Mouse (Mus musculus): ENCODE data around the gene Myo3b.

Gene Myo3b

DNA sequence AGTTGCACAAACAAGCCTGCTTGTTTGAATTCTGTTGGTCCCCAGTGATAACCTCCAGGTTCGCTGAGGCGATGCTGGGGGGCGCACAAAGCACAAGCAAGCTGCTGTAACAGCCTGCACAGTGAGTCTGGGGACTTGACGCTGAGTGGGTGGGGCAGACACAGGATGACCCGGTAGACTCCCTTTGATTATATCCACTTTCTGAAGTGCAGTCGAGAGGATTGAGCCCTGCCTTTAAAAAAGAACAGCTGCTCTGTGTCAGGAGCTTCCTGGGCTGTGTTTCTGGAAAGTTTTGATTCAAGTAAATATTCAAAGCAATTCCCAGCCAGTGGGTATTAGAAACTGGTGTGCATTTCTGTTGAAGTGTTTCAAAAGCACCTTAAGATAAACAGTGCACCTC is 341.0 kb downstream of the Myo3b start:
- DNase-seq: no peak

DNA sequence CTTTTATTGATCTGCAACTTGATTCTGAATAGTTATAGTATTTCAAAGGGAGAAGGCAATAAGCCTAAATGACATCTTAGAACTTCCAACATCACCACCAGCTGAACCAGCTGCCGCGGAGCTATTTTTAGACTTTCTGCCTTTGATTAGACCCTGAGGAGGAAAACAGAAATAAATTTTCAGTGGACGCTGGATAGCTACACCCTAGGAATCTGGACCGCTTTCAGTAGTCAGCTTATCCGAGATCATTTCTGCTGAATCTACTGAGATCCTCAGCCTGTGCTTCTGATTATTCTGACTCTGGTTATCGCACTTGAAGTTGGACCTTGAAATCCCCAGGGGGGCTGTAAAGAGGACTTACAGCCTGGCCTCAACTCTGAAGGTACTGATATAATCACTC is 349.7 kb downstream of the Myo3b start:
- DNase-seq: no peak

DNA sequence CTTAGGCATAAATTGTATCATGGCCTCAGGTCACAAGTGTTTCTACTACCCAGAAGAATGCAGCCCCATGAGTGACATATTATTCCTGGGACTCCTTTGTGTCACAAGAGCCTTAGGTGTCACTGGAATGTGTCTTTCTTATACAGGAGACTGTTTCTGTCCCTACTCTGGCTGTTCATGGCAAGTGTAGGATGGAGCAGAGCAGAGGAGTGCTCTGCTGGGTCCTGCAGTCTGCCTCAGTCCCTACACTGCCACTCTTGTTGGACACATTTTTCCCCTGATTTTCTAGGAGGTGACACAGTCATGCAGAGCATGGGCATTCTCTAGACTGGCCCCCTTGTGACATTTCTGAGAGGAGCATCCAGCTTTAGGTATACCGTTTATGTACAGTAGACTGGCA is 350.2 kb downstream of the Myo3b start:
- DNase-seq: no peak

DNA sequence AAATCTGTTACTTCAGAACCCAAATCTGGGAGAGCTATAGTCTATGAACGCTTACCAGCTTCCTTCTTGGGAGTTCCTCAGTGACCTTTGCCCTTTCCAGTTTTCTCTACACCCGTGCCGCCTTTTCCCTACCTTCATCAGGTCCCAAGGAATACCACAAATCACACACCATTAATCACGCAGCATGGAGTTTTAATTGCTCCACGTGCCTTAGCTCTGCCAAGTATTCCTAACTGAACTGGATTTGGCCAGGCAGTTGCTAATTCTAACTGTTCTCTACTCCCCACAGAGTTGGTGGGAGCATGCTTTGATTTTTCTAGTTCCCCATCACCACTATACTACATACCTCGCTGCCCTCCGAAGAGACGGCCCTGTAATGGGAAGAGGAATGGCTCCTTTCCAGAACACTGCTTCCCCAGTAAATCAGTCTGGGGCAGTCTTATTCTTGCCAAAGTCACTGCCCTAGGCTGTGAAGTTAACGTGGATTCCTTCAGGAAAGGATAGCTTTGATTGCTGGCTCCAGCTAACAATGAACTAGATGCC is 358.9 kb downstream of the Myo3b start:
- DNase-seq: no peak

DNA sequence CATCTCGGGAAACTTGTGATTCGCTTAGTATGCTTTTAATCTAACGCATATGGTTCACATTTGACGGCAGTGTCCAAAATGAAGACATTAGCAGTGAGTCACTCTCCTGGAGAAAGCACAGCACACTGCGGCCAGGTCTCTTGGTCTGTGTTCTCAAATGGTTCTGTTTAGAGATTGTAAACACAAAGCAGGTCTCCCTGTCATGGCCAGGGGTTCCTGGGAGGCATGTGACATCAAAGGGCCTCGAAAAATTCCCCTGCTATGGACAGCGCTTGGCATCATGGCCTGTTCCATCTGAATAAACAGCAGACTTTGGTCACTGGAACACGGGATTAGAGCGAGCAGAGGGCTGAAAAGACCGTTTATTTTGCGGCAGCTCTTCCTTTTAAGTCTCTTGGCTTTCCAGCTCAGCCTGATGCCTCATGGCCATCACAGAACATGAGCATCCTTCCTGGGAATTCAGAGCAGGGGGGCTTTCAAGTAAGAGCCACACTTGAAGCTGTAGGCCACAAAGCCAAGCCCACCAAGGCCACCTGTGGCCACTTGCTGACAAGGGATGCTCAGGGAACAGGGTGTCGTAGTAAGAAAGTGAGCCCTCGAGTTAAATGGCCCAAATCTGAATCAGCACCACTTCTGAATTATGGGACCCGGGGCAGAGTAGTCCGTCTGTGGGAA is 360.7 kb downstream of the Myo3b start:
- no peak for DNase-seq

DNA sequence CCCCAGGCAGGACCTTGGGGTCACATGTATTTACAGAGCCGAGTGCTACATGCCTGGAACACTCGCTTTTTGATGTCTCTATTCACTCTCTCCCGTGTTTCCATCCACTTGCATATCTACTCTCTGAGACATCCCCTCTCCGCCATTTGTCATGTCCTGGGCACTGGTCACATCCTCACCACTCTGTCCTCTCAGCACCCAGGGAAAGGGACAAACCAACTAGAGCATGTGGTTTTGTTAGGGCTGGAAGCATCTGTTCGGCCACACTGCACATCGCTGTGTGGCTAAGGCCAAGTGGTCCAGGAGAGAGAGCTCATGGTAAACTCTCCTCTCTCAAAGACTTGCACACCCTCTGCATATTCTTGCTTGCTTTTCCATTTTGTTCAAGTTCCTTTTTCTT is 361.4 kb downstream of the Myo3b start:
- DNase-seq: no peak

- DNase-seq: no peak
These were observed 365.4 kb downstream of the Myo3b start for GRCm38 (mm10) chr2:70404301-70404700.

GRCm38 (mm10) chr2:70406846-70407245 is 367.9 kb downstream of the Myo3b start:
- DNase-seq: no peak

GRCm38 (mm10) chr2:70407729-70408128 is 368.8 kb downstream of the Myo3b start:
- no peak for DNase-seq

DNA sequence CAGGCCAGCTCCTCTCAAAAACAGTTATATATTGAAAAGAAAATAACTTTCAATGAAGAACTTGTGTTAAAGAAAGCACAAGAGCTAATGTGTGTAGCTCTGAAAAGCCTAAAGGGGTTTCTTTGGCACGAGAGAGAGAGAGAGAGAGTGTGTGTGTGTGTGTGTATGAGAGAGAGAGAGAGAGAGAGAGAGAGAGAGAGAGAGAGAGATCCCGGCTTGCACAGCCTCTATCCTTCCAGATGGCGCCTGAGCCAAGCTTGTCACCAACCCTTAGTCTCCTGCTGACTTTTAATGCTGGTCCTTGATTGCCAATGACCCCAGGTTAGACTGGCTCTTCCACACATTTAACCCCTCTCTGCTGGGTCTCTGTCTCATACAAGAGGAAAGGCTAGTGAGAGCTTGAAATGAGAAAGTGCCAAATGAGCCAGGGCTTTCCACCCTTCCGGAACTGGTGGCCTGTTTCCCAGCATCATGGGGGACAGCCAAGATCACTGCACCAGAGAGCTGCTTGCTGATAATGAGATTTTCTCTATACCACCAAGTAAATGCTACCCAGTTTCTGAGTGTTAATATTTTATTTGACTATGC is 371.5 kb downstream of the Myo3b start:
- no peak for DNase-seq

GRCm38 (mm10) chr2:70412315-70412714 is 373.4 kb downstream of the Myo3b start:
- DNase-seq: no peak

- DNase-seq: no peak
These were observed 375.5 kb downstream of the Myo3b start for GRCm38 (mm10) chr2:70414386-70414785.

GRCm38 (mm10) chr2:70415521-70415920 is 376.6 kb downstream of the Myo3b start:
- DNase-seq: no peak

DNA sequence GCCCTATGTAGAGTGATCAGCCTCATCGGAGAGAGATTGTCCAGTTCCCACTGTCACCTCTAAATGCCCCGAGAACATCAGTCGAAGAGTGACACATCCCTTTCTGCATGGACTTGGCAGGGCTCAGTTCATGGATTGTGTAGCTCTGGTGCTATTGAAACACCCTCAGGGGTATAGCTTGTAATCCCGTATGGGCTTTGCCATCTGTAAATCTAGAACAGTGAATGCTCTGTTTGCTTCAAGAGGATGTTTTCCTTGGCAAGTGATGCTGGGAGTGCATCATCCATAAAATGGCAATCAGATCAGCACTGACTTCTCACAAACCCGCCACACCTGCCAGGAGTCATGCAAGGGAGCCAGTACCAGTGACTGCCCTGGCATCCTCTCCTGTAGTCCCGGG is 380.4 kb downstream of the Myo3b start:
- no peak for DNase-seq

DNA sequence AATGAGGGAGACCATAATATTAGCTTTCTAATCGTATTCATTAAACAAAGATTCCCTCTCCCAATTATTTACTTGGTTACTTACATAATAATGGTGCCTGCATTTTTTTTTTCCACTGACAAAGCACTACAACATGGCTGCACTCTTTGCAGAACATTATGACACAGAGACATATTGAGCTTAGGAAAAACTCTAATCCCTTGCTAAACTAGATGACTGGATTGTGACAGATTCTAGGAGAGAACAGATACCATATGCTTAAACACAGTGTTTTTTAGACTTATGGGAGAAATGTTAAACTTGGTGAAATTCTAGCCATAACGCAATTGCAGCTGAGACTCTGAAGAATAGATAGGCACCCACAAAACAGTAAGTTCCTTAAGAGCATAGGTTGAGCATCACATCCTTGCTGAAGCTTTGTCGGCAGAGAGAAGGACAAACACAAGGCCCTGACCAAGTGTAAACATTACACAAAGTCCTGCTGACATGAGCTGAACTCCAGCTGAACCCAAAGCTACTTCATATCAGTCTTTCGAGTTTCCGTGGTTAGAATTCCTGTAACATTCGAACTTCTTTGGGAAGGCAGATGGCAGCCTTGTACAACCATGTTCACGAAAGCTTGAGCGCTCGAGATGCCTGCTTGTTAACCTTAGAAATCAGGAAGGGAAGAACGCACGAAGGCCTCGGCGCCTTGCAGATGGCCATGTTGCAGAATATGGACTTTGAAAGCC is 382.4 kb downstream of the Myo3b start:
- DNase-seq: no peak

DNA sequence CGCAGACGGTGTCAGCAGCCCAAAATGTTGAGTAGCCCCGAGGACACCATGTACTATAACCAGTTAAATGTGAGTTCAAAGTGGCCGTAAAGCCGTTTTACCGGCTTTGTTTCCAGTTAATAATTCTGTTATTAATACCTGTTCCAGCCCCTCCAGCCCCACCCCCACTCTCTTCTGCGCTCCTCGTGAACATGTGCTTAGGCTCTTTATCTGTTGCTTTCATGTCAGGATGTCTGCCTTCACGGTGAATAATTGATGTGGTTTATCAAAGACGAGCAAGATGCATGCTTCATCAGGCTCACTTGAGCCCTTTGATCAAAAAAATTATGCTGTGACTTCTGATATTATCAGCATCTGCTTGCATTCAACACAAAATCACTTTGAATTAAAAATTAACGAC is 386.7 kb downstream of the Myo3b start:
- DNase-seq: peak; percentile 34

DNA sequence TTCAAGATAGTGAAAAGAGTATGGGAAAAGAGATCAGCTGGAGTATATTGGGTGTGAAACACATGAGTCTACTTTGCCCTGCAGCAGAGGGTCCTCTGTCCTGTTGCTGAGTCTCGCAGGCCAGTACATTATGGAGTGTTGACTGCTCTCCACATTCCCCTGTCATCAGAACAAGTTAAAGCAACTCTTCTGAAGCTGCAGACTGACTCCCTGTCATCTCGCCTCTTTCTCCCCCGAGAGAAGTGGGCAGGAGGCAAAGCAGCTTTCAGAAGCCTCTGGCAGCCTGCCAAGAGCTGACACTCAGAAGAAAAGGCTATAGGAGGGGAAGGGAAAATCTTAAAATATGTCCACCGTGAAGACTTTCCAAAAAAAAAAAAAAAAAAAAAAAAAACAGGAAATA is 404.1 kb downstream of the Myo3b start:
- DNase-seq: peak; percentile 3

DNA sequence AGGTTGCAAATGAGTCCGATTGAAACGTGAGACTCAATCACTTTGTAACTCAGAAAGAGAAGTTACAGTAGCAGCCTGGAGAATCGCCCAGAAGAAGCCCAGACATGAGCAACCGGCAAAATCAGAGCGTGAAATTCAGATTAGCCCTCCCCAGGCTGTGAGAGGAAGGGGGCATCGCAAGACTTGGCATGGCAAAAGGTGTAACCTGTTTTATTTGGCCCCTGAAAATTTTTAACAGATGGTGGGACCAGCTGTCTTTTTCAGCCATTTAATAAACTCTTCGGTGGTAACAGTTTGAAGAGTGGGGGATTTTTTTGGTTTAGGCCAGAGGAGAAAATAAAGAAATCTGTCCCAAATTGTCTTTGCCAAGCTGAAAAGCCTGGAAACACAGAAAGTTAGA is 405.2 kb downstream of the Myo3b start:
- no peak for DNase-seq

DNA sequence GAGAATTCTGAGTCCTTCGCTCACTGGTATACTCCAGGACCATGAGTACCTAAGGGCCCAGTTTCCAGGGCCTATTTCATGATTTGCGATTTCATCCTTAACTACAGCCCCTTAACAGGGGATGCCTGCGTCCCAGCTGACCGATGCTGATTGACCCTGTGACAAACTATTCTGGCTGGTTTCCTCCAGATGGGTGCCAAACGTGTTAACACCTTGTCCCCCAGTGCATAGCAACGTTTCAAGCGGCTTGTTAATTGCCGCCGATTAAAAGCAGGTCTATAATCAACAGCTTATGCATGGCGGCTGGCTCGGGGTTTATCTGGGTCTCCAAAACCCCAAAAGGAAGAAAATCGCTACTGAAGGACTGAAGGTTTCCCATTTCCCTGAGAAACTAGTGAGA is 417.3 kb downstream of the Myo3b start:
- DNase-seq: no peak

- DNase-seq: no peak
These were observed 424.7 kb downstream of the Myo3b start for GRCm38 (mm10) chr2:70463606-70464005.

GRCm38 (mm10) chr2:70471136-70471535 is 432.2 kb downstream of the Myo3b start:
- no peak for DNase-seq

- no peak for DNase-seq
These were observed 433.1 kb downstream of the Myo3b start for GRCm38 (mm10) chr2:70471861-70472620.
